Mouse (Mus musculus) yolk sac, embryonic 10.5 days (tissue): ENCODE measurements around the gene Cfap77.
A peak's percentile ranks its signal among the peaks of the same experiment; 100 is the strongest.

ENCODE experiments used
- DNase-seq: peaks from one replicate; pipeline ENCODE4 v3.0.0-alpha.2; 2017; ENCODE audit warnings: low spot score

Cfap77 gene

DNA sequence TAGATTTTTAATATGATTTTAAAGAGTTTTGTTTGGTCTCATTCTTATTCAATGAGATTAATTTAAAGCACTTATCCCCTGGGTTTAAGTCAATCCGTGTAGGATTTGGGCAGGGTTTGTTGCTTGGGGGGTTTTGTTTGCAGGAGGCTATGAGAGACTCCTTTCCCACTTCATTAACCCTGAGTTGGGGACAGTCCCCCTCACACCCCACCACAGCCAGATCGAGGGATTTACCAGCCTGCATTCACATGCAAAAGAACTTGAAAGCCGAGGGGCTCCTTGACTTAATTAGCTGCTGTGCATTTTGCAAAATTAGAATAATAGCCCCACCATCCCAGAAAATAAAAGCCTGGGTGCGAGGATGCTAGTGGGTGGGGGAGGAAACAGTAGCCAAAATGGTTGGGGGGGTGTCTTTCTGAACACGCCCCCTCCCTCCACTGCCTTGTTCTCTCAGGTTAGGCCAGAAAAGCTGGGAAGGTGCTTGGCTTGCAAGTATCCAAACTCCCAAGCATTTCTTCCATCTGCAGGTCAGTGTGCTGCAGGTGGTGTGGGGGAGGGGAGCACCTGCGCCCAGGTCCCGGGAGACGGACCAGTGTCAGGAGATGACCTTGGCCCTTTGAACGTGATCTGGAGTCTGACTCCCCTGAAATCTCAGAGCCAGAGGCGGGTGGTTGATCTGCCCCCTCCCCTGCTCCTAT, 147.0 kb downstream of the Cfap77 start:
- peak; percentile 73 for DNase-seq

DNA sequence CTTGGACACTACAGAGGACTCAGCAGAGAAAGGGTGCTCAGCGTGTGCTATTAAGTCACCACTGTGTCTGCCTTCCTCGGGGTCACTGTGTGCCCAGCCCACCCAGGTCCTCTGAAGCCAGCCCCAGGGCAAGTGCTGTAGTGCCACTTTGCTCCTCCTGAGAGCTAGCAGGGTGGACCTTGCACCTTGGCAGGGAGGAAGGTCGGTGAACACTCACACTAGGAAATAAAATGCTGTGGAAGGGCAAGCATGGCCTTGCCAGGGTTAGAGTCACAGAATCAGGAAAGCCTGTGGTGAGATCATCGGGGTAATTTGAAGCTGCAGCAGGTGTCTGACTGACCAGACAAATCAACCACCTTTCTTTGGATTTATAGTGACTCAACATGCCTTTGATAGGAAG, 149.3 kb downstream of the Cfap77 start:
- no peak for DNase-seq

DNA sequence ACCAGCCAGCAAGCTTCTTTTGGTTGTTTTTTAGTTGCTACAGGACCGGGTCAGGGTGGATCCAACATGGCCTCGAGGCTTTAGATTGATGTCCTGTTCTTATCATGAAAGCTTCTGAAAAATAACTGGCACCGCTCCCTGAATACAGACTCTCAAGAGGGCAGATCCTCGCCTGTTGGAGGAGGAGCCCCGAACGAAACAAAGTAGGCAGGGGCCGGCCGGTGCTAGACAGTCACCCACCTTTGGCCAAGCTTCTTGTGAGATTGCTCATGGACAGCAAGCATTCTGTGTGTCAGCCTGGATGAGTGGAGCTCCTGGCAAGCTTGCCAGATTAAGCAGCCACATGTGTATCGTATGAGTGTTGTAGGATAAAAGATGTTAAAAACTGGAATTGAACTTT, 150.1 kb downstream of the Cfap77 start:
- DNase-seq = no peak

DNA sequence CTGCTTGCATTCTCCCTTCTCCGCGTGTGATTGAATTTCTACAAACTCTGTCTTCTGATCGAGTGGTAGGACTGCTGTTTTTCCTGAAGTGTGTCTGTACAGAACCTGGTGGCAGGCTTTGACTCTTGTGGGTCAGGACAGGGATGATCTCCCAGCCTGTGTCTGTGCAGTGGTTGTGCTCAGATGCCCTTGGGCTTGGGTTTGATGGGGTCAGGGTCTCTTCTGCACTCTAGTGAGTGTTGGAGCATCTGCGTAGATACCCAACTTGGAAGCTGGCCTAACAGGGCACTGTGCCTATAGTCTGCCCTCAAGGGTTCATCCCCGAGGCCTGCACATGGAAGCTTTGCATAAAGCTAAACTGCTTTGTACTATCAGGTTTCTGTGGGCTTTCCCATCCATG, 151.0 kb downstream of the Cfap77 start:
- no peak for DNase-seq

DNA sequence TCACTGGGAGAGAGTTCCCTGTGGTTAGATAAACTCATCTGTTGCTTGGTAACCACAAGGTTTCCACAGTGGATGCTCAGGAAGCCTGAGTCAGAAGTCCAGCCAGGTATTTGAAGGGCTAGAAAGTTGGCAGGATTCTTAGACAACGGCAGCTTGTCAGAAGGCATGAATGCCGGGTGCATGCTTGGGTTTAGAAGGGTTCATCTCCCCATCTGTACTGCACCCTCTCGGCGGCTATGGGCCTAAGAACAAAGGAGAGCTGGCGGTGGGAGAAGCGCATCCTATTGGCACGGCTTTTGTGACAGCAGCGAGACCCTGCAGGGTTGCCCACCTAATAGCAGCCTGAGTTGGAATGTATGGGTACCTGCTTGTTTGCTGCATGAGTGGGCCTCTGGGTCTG, 152.6 kb downstream of the Cfap77 start:
- no peak for DNase-seq

DNA sequence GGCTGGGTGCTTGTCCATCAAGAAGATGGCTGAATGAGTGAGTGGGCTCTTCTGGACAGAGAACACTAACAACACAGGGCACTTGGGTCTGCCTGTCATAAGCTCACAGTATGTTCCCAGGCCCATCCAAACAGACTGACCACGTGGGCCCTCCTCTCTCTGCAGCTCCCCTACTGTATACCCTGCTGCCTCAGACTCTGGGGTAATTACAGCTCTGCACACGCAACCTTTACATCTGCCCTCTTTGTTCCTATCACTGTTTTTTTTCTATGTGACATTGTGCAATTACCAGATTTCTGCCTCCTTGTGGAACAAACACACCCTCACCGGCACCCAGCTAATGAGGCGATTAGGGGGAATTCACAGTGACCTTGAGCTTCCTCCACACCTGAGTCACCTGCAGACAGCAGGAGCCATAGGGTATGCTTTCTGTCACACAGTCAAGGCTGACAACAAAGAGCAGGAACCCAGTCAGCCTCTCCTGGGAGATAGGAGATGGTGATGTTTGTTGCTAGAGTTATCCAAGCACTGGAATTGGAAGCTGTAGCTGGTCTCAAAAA, 157.4 kb downstream of the Cfap77 start:
- no peak for DNase-seq

DNA sequence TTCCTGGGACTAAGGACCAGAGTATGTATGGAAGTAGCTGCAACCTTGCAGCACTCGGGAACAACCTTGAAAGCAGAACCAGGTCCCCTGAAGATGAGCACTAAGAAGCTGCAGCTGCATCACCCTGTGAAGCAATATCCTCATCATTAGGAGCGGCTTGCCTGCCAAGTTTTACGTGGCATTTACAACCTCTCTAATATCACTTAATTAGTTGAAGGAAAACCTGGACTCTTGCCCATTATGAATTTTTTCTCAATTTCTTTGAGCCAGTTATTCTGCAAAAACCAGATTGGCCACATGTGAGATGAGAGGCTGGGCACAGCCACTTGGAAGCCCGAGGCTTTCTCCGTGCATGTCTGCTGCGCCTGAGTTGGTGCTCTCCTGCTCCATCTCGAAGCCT, 159.0 kb downstream of the Cfap77 start:
- no peak for DNase-seq

DNA sequence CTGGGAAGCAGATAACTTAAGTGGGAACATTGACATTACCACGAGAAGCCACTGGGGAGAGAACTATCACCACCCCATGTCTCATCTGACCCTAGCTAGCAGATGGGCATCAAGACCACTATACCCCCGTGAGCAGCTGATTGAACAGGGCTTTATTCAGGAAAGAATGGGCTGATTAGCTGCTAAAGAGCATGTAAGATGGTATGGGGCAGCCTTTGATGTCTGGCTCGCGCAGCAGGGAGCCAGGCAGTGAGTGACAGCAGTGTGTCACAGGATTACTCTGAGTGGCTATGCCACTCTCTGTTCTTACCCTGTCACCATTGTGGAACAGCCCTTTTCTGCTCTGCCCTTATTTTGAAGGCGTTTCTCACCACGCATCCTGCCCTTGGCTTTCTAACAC, 161.3 kb downstream of the Cfap77 start:
- no peak for DNase-seq

DNA sequence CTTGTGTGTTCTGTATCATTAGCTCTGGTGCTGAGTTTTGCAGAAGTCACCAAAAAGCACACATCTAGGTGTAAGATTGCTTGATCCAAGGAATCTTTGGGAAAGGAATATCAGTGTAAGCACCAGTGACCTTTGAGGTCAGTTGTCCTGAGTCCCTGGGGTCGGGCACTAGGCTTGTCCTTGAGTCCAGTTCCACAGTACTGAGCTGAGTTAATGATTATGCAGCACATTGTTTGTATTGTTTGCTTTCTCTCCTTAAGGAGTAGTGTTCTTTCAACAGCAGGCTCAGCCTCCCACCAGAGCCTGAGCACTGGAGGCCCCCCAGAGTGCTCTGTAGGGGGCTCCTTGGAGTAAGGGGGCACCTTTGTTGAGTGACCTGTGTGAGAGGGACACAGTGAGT, 162.1 kb downstream of the Cfap77 start:
- peak; percentile 83 for DNase-seq

DNA sequence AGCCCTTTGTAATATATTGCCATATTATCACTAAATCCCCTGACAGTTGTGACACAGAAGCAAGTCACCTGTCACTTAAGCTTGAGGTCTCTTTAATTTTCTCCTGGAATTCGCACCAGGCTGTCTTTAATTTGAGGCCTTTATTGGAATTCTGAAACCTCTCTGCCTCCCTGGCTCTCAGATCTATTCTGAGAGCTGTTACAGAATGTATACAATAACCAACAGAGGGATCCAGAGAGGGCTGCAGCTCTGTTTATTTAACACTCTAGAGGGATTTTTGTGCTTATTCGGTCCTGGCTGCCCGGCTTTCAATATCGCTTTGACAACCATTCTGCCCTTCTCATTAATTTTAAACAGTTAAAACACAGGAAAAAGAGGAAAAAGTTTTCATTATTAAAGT, 170.0 kb downstream of the Cfap77 start:
- no peak for DNase-seq

DNA sequence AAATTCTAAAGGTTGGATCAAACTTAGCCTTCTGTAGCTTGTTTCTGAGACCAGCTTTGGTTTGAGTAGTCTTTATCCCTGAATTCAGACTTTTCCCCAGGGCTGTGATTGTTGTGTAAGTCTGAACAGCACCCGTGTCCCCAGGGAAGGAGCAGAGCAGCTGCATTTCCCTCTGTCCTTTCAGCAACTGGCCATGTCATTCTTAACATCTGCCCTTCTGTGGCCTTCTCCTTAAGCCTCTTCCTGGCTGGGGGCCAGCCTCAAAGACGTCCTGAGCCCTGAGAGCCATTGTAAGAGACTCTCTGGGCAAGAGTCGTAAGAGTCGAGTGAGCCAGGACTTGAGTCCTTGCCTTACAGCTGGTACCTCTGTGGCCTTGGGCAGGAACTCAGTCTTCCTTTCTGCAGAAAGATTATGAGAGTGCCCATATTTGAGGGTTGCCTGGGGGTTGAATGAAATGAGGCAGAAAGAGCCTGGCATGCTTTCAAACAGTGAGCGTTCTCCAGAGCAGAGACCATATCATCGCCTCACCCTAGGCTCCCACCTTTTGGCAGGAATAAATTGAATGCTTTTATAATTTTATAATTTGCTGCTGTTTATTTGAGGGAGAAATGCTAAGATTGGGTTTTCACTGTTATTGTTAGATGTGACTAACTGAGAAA, 171.9 kb downstream of the Cfap77 start:
- no peak for DNase-seq

DNA sequence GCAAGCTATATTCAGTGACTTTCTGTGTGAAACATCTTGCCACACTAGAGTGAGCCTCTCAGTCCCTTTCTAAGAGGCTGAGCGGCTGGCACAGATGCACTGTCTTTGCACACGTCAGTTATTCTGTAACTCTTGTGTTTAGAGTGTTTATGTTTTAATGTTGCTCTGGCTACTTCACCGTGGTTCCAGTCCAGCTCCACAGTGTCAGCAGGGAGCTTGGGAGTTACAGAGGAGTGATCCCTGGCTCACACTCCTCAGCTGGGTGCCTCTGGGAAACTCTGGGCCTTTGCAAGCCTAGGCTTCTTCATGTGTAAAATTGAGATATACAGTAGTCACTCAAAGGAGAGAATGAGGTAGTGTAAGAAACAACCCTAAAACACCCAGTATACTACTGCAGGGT, 172.8 kb downstream of the Cfap77 start:
- DNase-seq = no peak

DNA sequence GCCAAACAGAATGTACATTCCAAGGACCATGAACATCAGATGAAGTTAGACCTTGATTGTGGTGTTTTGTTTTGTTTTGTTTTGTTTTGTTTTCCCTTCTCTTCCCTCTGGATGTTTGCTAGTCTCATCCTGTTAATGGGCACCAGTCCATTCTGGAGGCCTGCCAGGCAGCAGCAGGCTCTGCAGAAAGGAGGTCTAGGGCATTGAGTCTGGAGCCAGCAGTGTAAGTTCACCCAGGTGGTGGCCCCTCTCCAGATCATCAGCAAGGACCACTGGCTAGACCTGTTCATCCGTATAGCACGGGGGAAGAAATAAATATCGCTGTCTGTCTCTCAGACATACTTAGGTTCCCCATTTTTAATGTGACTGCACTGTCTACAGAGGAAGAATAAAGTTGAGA, 173.6 kb downstream of the Cfap77 start:
- no peak for DNase-seq
